Mouse (Mus musculus) kidney, adult 2 months (tissue): ENCODE measurements at regions not wholly inside any gene's neighbourhood (a gene's known extent, or its start where the extent isn't known, plus 50 kb on each side); places are given as distances from the start of the nearest gene placed in this dataset.

ENCODE experiments used
- DNase-seq: peaks from one replicate; pipeline ENCODE4 v3.0.0; 2021
- H3K27ac ChIP-seq: fragments of 200-500 bp; 2 replicates; pipeline ENCODE4 v1.5.1; 2012; ENCODE audit warnings: low read depth, low read length, control low read depth, inconsistent platforms; ENCODE audit not compliant: insufficient read depth
- H3K27me3 ChIP-seq: fragments of 200-500 bp; replicated peaks from 2 replicates; pipeline ENCODE4 v1.6.1; 2012; ENCODE audit warnings: mild to moderate bottlenecking, moderate library complexity, low read length, inconsistent platforms; ENCODE audit not compliant: control insufficient read depth, insufficient read depth
- H3K36me3 ChIP-seq: fragments of 200-500 bp; 2 replicates; pipeline ENCODE4 v1.6.1; 2012; ENCODE audit warnings: mild to moderate bottlenecking, moderate library complexity, low read length, inconsistent platforms; ENCODE audit not compliant: control insufficient read depth, insufficient read depth
- H3K4me1 ChIP-seq: fragments of 200-500 bp; 2 replicates; pipeline ENCODE4 v1.6.1; 2011; ENCODE audit warnings: low read length; ENCODE audit not compliant: control insufficient read depth, insufficient read depth
- H3K4me3 ChIP-seq: fragments of 200-500 bp; 2 replicates; pipeline ENCODE4 v1.5.1; 2011; ENCODE audit warnings: mild to moderate bottlenecking, low read depth, low read length, control low read depth; ENCODE audit not compliant: insufficient read depth
- CTCF ChIP-seq: fragments of 200-500 bp; conservative IDR thresholded peaks from 2 replicates; pipeline ENCODE4 v1.5.1; 2011; ENCODE audit warnings: low read depth, mild to moderate bottlenecking, control low read depth, low read length, moderate library complexity, mixed read lengths; ENCODE audit not compliant: insufficient read depth, insufficient read length
- POLR2A ChIP-seq: fragments of 200-500 bp; IDR thresholded peaks from one replicate; pipeline ENCODE4 v1.6.1; 2011; ENCODE audit warnings: low read depth, low read length, control low read depth
- WGBS: fragments of 180-500 bp; shearing (Covaris S2); methylation state at CpG from one replicate; pipeline ENCODE4 v1.1.7; 2018; 5-methylcytosine and 5-hydroxymethylcytosine counted together

DNA sequence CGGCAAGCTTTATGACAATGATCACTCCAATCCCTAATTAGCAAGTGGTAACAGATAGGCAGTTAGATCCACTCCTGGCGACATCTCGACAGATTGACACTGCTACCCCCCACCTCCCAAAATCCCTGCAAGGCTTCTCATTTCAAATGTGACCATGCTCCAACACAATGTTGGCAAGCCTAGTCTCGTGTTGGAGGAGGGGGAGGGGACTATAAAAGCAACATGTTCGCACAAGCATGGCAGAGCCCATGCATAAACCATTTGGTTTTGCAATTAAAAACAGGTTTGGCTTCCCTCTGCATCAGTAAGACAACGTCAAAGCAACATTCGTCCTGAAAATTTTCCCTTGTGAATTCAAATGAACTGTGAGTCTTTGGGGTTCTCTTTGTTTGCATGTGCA, 528.9 kb upstream of the 4930412O13Rik start:
- Histone ChIP-seq H3K36me3 (no peaks in the 10 kb centered on the region), H3K4me3 (no peak overlapping the region), H3K27me3 (no peaks in the 10 kb centered on the region; the same call in 1 of the 2 replicates), H3K4me1 (no peaks in the 10 kb centered on the region), H3K27ac (no peak overlapping the region)
- peak; percentile 20 for DNase-seq
- 27% methylated on average over 7 of the region's 7 CpGs for WGBS
- no peak for TF ChIP-seq POLR2A
- TF ChIP-seq CTCF, result no peak

DNA sequence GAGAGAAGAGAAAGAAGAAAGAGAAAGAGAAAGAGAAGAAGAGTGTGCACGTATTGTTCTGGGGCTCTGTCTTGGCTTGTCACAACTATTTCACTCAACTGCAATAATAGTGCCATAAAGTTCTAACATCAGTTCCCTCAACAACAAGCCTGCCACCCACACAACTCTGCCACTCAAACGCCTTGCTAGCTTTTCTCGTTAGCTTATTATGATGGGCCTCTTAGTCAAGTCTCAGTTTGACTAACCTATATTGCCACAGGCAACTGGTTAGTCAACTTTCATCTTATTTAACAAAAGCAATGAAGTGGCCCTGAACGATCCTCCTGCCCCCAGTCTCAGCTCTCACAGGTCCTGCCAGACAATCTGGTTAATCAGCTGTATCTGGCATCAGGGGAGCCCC, 521.0 kb upstream of the 4930412O13Rik start:
- DNase-seq, result no peak
- Histone ChIP-seq H3K36me3 (no peaks in the 10 kb centered on the region), H3K4me1 (no peaks in the 10 kb centered on the region), H3K4me3 (no peak overlapping the region), H3K27me3 (no peaks in the 10 kb centered on the region), H3K27ac (no peak overlapping the region)
- TF ChIP-seq CTCF (no peak), POLR2A (no peak)
- 56% methylated on average over 4 of the region's 4 CpGs for WGBS

DNA sequence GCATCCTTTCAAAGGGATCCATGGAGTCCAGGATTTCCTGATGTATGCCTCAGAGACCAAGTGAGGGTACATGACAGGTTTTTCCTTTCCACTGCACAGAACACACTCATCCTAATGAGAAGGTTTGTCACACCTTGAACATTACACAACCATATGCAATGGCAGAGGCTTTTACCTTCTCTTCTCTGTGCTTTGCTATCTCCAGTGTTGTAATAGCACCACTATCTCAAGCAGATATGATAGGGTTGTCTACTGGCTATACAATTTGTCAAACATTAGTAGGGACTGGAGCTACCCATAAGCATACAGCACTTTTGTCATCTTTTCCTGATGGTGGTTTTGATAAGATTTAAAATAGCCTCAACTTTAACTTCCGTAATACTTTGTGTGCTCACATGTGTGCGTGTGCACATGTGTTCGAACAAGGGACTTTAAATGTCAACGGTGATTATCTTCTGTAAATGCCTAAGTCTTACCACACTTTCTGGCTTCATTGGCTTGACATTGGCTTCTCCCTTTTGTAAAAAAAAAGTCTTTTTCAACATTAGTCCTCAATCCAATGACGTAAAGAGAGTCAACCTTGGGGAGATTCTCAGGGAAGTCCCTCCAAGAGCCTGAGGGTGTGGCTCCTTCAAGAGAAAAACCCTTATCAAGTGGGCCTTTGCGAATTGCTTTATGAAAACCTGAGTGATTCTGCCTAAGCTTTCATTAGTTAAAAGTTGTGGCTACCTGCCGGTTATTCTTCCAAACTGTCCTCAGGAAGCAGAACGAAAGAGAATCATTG, 513.1 kb upstream of the 4930412O13Rik start:
- WGBS, result 94% methylated on average over 8 of the region's 8 CpGs
- no peak overlapping the region for H3K4me3 ChIP-seq
- no peak for DNase-seq
- H3K36me3 ChIP-seq, result no peaks in the 10 kb centered on the region
- H3K27me3 ChIP-seq, result no peaks in the 10 kb centered on the region
- H3K4me1 ChIP-seq, result no peaks in the 10 kb centered on the region
- no peak overlapping the region for H3K27ac ChIP-seq
- TF ChIP-seq CTCF, result no peak
- TF ChIP-seq POLR2A, result no peak

DNA sequence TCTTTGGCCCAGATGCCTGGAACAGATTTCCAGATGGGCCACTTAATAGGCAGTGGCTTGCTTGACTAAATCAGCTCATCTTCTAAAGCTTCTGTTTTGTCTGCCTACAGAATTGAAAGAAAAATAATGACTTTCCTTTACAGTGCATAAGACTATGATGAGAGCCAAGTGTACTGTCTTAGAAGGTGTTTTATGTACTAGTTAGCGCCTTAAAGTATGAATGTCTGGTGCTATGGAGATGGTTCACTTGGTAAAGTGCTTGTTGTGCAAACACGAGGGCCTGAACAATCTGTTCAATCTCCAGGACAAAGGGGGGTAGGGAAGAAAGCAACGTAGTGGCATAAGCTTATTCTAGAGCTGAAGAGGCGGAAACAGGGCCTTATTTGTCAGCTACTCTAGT, 511.5 kb upstream of the 4930412O13Rik start:
- no peak overlapping the region for H3K4me3 ChIP-seq
- no peak for TF ChIP-seq CTCF
- no peak for TF ChIP-seq POLR2A
- no peaks in the 10 kb centered on the region for H3K27me3 ChIP-seq
- 83% methylated on average over 4 of the region's 4 CpGs for WGBS
- no peak overlapping the region for H3K27ac ChIP-seq
- H3K36me3 ChIP-seq, result no peaks in the 10 kb centered on the region
- DNase-seq, result no peak
- H3K4me1 ChIP-seq, result no peaks in the 10 kb centered on the region

DNA sequence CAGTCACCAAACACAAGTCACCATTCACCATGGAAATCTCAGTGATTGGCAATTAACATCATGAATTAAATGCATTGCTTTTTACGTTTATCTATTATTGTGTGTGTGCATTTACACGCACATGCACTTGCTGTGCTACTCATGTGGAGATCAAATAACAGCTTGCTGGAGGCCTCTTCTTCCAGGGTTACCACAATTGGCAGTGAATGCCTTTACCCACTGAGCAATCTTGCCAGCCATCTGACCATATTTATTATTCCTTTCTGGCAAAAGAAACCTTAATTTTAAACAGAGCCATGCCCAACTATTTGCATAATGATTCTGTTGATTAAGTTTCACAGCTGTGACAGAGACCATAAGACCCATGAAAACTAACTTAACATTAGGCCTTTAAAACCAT, 494.5 kb upstream of the 4930412O13Rik start:
- WGBS, result 71% methylated on average over 2 of the region's 2 CpGs
- H3K4me1 ChIP-seq, result no peaks in the 10 kb centered on the region

DNA sequence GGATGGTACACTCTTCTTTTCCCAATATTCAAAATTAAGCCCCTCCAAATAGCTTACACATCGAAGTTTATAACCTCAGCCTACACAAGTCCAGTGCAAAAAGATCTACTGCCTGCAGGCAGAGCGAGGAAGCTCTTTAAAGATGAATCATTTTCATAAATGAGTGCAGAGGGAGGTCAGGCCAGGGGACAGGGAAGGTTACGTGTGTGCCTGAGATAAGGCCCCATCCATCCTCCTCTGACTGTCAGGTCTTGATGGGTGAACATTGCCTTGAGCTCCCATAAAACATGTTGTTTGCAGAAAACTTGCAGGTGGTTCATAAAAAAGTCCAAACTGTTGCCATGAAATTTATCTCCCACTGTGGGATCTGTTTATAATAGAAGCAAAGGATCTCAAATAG, 493.0 kb upstream of the 4930412O13Rik start:
- Histone ChIP-seq H3K27me3 (no peaks in the 10 kb centered on the region), H3K27ac (no peak overlapping the region), H3K4me1 (no peaks in the 10 kb centered on the region), H3K36me3 (no peaks in the 10 kb centered on the region), H3K4me3 (no peak overlapping the region)
- no peak for TF ChIP-seq POLR2A
- no peak for TF ChIP-seq CTCF
- DNase-seq, result no peak
- WGBS, result 42% methylated on average over 3 of the region's 3 CpGs

More for the DNA sequence above, 494.5 kb upstream of the 4930412O13Rik start:
- Histone ChIP-seq H3K27ac (no peak overlapping the region), H3K27me3 (no peaks in the 10 kb centered on the region), H3K36me3 (no peaks in the 10 kb centered on the region), H3K4me3 (no peak overlapping the region)
- no peak for TF ChIP-seq CTCF
- TF ChIP-seq POLR2A, result no peak
- DNase-seq, result no peak

DNA sequence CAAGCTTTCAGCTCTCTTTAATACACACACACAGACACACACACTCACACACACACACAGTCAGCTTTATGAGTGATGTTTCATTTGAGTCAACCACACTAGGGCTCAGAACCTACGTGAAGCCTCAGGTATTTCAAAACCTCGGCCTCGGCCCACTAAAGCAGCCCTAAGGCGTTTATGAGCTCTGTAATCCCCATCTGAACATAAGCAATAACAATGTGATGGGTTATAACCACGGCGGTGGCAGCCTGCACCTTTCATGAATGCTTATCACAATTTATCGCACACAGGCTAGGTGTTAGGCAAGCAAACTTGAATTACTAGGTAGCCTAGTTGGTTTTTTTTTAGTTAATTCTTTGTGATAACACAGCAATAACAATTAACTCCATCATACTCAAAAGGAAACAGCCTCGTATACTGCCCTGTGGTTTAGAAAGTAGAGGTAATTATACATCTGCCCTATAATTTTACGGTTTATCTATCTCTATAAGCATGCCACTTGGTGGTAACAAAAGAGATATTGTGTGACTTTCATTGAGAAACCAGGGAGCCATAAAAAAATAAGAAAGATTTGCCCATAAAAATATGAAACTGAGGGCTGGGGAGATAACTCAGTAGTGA, 485.6 kb upstream of the 4930412O13Rik start:
- TF ChIP-seq POLR2A (no peak), CTCF (no peak)
- no peaks in the 10 kb centered on the region for H3K36me3 ChIP-seq
- DNase-seq, result no peak
- no peak overlapping the region for H3K27ac ChIP-seq
- H3K4me1 ChIP-seq, result no peaks in the 10 kb centered on the region
- WGBS, result 73% methylated on average over 9 of the region's 9 CpGs
- no peak overlapping the region for H3K4me3 ChIP-seq
- no peaks in the 10 kb centered on the region for H3K27me3 ChIP-seq
